Mouse (Mus musculus) forebrain, embryonic 10.5 days (tissue): ENCODE measurements at regions not wholly inside any gene's neighbourhood (a gene's known extent, or its start where the extent isn't known, plus 50 kb on each side); places are given as distances from the start of the nearest gene placed in this dataset.

Experiments
- DNase-seq: peaks from one replicate; pipeline ENCODE4 v3.0.0-alpha.2; 2017; ENCODE audit warnings: low spot score; ENCODE audit errors: extremely low spot score
- H3K27ac ChIP-seq: fragments of 300-500 bp; sonication (generic); 2 replicates; pipeline ENCODE4 v1.5.1; 2016; ENCODE audit warnings: mild to moderate bottlenecking
- H3K27me3 ChIP-seq: fragments of 300-500 bp; sonication (generic); 2 replicates; pipeline ENCODE4 v1.6.1; 2016; ENCODE audit warnings: mild to moderate bottlenecking; ENCODE audit not compliant: poor library complexity, severe bottlenecking
- H3K36me3 ChIP-seq: fragments of 300-500 bp; sonication (generic); replicated peaks from 2 replicates; pipeline ENCODE4 v1.6.1; 2016; ENCODE audit warnings: mild to moderate bottlenecking, moderate library complexity
- H3K4me1 ChIP-seq: fragments of 300-500 bp; sonication (generic); 2 replicates; pipeline ENCODE4 v1.6.1; 2016
- H3K4me3 ChIP-seq: fragments of 300-500 bp; sonication (generic); 2 replicates; pipeline ENCODE4 v1.5.1; 2016; ENCODE audit warnings: mild to moderate bottlenecking, moderate library complexity
- H3K9me3 ChIP-seq: fragments of 300-500 bp; sonication (generic); 2 replicates; pipeline ENCODE4 v1.6.1; 2016; ENCODE audit warnings: mild to moderate bottlenecking, moderate library complexity
- WGBS: fragments of 180-500 bp; shearing (Covaris S2); methylation state at CpG from one replicate; pipeline ENCODE4 v1.1.7; 2016; 5-methylcytosine and 5-hydroxymethylcytosine counted together

- H3K4me1 ChIP-seq, result no peaks in the 10 kb centered on the region
- H3K27ac ChIP-seq, result no peak overlapping the region
- no peaks in the 10 kb centered on the region for H3K36me3 ChIP-seq
- H3K4me3 ChIP-seq, result no peak overlapping the region
- H3K9me3 ChIP-seq, result no peaks in the 10 kb centered on the region
- no peaks in the 10 kb centered on the region for H3K27me3 ChIP-seq
- DNase-seq, result no peak
Observed at GRCm38 (mm10) chr1:108240152-108240551, 650.3 kb downstream of the Serpinb8 start.

DNA sequence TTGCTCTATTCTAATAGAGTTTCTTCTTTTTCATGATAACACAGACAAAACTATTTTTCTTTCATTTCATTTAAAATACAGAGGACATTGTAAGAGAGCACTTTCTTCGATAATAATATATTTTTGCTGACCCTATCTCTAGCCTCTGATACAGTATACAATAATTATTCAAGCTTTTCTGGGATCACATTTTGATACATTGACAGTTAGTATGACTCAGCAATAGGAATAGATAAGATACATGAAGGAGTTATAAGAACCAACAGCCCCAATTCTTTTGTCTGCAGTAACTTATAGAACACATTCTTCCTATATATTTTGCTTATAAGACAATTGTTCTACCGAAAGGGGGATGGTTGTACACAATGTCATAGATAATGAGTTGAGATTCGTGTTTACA, 665.3 kb downstream of the Serpinb8 start:
- H3K4me3 ChIP-seq, result no peak overlapping the region
- DNase-seq, result no peak
- no peaks in the 10 kb centered on the region for H3K4me1 ChIP-seq
- H3K9me3 ChIP-seq, result no peaks in the 10 kb centered on the region
- no peaks in the 10 kb centered on the region for H3K27me3 ChIP-seq
- no peaks in the 10 kb centered on the region for H3K36me3 ChIP-seq
- no peak overlapping the region for H3K27ac ChIP-seq
- WGBS, result 87% methylated on average over 3 of the region's 3 CpGs

GRCm38 (mm10) chr1:108259355-108259754, 669.5 kb downstream of the Serpinb8 start:
- Histone ChIP-seq H3K27ac (no peak overlapping the region), H3K4me3 (no peak overlapping the region), H3K36me3 (no peaks in the 10 kb centered on the region), H3K9me3 (no peaks in the 10 kb centered on the region), H3K4me1 (no peaks in the 10 kb centered on the region), H3K27me3 (no peaks in the 10 kb centered on the region)
- DNase-seq, result no peak

GRCm38 (mm10) chr1:108282099-108282498, 692.3 kb downstream of the Serpinb8 start:
- 83% methylated on average over 5 of the region's 5 CpGs for WGBS
- Histone ChIP-seq H3K9me3 (no peaks in the 10 kb centered on the region), H3K36me3 (no peaks in the 10 kb centered on the region), H3K27ac (no peak overlapping the region), H3K4me1 (no peaks in the 10 kb centered on the region), H3K27me3 (no peaks in the 10 kb centered on the region), H3K4me3 (no peak overlapping the region)
- DNase-seq, result no peak

DNA sequence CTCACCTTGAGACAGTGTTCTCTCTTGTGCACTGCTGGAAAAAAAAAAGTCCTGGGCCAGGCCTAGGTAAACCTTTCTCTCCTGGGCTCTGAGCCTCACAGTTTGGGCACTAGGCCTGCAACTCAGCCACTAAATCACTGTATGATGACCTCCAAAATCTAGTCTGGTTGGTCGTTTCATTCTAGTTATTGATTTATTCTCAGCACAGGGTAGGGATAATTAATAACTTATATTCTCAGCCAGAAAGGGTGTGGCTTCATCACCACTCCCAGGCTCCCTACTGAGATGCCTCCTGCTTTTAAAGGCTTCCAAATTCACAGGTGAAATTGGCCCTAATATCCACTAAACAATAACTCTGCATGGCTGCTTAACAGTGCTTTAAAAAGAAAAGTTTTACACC, 696.8 kb downstream of the Serpinb8 start:
- DNase-seq, result no peak
- no peaks in the 10 kb centered on the region for H3K4me1 ChIP-seq
- no peaks in the 10 kb centered on the region for H3K9me3 ChIP-seq
- no peak overlapping the region for H3K27ac ChIP-seq
- no peak overlapping the region for H3K4me3 ChIP-seq
- H3K36me3 ChIP-seq, result no peaks in the 10 kb centered on the region
- no peaks in the 10 kb centered on the region for H3K27me3 ChIP-seq
- 88% methylated on average over 1 of the region's 1 CpGs for WGBS
